Mouse (Mus musculus) MEL (cell line): ENCODE measurements around the gene Gm5431.

Experiments used
- CTCF ChIP-seq, 3 experiments: IDR thresholded peaks in 2 of 3; conservative IDR thresholded peaks in 1 of 3; 2 replicates each; pipeline ENCODE4 v1.5.1; 2011 to 2012; ENCODE audit warnings: low read length in 3 of 3, low read depth in 2 of 3, mild to moderate bottlenecking in 2 of 3, improper control_type of control experiment in 1 of 3, inconsistent platforms in 1 of 3, mixed read lengths in 1 of 3, moderate library complexity in 1 of 3; ENCODE audit not compliant: control insufficient read depth in 1 of 3, insufficient read depth in 1 of 3, poor library complexity in 1 of 3, severe bottlenecking in 1 of 3
- E2F4 ChIP-seq: IDR thresholded peaks from 2 replicates; pipeline ENCODE4 v1.6.1; 2011; ENCODE audit warnings: low read depth, low read length, improper control_type of control experiment, borderline replicate concordance
- GABPA ChIP-seq: IDR thresholded peaks from 2 replicates; pipeline ENCODE4 v1.6.1; 2012; ENCODE audit warnings: low read depth, mild to moderate bottlenecking, inconsistent platforms, low read length, improper control_type of control experiment, moderate library complexity
- MAFK ChIP-seq: IDR thresholded peaks from 2 replicates; pipeline ENCODE4 v1.6.1; 2011; ENCODE audit warnings: low read depth, mild to moderate bottlenecking, low read length, improper control_type of control experiment, borderline replicate concordance
- MEF2A ChIP-seq: IDR thresholded peaks from 2 replicates; pipeline ENCODE4 v1.6.1; 2014; ENCODE audit warnings: low read depth, mild to moderate bottlenecking, inconsistent platforms, low read length, improper control_type of control experiment; ENCODE audit not compliant: poor library complexity, insufficient replicate concordance, severe bottlenecking; ENCODE audit errors: extremely low read depth
- POLR2A ChIP-seq, 2 experiments: IDR thresholded peaks; 2 replicates each; pipeline ENCODE4 v1.6.1; 2011 to 2012; ENCODE audit warnings: low read length in 2 of 2, mild to moderate bottlenecking in 2 of 2, control low read depth in 1 of 2, improper control_type of control experiment in 1 of 2, low read depth in 1 of 2, moderate library complexity in 1 of 2; ENCODE audit not compliant: control insufficient read depth in 1 of 2, insufficient read depth in 1 of 2, poor library complexity in 1 of 2
- POLR2AphosphoS2 ChIP-seq: IDR thresholded peaks from 2 replicates; pipeline ENCODE4 v1.6.1; 2011; ENCODE audit warnings: low read length, improper control_type of control experiment
- RCOR1 ChIP-seq: IDR thresholded peaks from 2 replicates; pipeline ENCODE4 v1.6.1; 2012; ENCODE audit warnings: low read depth, mild to moderate bottlenecking, inconsistent platforms, low read length, improper control_type of control experiment
- TAL1 ChIP-seq: IDR thresholded peaks from 2 replicates; pipeline ENCODE4 v1.6.1; 2012; ENCODE audit warnings: mild to moderate bottlenecking, inconsistent platforms, low read length, moderate library complexity, mixed read lengths
- USF1 ChIP-seq: IDR thresholded peaks from 2 replicates; pipeline ENCODE4 v1.6.1; 2014; ENCODE audit warnings: low read depth, mild to moderate bottlenecking, inconsistent platforms, low read length, improper control_type of control experiment, moderate library complexity
- ZMIZ1 ChIP-seq: IDR thresholded peaks from 2 replicates; pipeline ENCODE4 v1.6.1; 2012; ENCODE audit warnings: low read depth, mild to moderate bottlenecking, inconsistent platforms, low read length, improper control_type of control experiment, moderate library complexity

DNA sequence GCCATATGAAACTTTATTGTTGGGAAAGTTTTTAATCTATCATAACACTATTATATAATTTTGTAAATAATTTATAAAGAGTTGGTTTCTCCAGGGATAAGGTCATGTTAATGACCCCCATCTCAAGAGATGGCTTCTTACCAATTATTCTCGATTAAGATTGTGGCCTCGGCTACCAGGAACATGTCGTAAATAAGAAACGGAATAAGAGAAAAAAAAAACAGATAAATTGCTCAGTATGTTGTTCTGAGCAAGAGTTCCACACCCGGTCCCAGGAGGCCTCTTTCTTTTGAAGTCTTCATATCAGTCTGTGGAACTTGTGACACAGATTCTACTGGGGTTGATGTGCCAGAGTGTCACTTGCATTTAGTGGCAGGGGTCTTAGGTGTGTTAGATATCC lies 60.8 kb downstream of the Gm5431 start:
- no peak for TF ChIP-seq USF1
- TF ChIP-seq TAL1, result no peak
- no peak for TF ChIP-seq RCOR1
- TF ChIP-seq CTCF (IDR thresholded peaks at IDR 0.05 in 2 of 3, conservative IDR thresholded peaks at IDR 0.05 in 1 of 3; ENCODE audit: control insufficient read depth in 1 of 3, insufficient read depth in 1 of 3, low read depth in 2 of 3, low read length in 3 of 3, poor library complexity in 1 of 3, severe bottlenecking in 1 of 3), result no peak
- no peak for TF ChIP-seq POLR2AphosphoS2
- TF ChIP-seq E2F4, result no peak
- no peak for TF ChIP-seq MEF2A
- no peak for TF ChIP-seq MAFK
- TF ChIP-seq ZMIZ1, result no peak
- no peak for TF ChIP-seq GABPA
- no peak for TF ChIP-seq POLR2A (IDR thresholded peaks at IDR 0.05; ENCODE audit: control insufficient read depth in 1 of 2, insufficient read depth in 1 of 2, low read depth in 1 of 2, low read length in 2 of 2, poor library complexity in 1 of 2)
